Mouse (Mus musculus): Measurements from ENCODE around the gene Lrrc8c. TPM values are rescaled to one million over a fixed set of nuclear protein-coding genes. Genes with fewer than 3 reads are reported as not detected.

Lrrc8c gene
- total and polyA plus RNA-seq, 3 experiments: 10.1 to 70.0 (median 50.6) TPM

GRCm38 (mm10) chr5:105654237-105655063 lies 135.3 kb downstream of the Lrrc8c start:
- ATAC-seq (ENCODE audit: extremely low read depth, insufficient number of reproducible peaks, low FRiP score, poor library complexity, severe bottlenecking): peak; percentile 62
- peaks cover 16% of the 10 kb centered on the region for H3K4me1 ChIP-seq (ENCODE audit: insufficient read depth, low read depth, low read length)

GRCm38 (mm10) chr5:105655100-105655734 lies 136.0 kb downstream of the Lrrc8c start:
- Histone ChIP-seq H3K36me3 (replicated peaks) (no peaks in the 10 kb centered on the region), H3K9me3 (replicated peaks) (no peaks in the 10 kb centered on the region), H3K27me3 (ENCODE audit: insufficient read depth, low read length) (peaks cover 9% of the 10 kb centered on the region), H3K4me3 (ENCODE audit: low read depth, low read length) (no peak overlapping the region), H3K4me1 (ENCODE audit: insufficient read depth, low read depth, low read length) (peaks cover 16% of the 10 kb centered on the region)
- DNase-seq (ENCODE audit: low spot score) (no peak), ATAC-seq (ENCODE audit: extremely low read depth, insufficient number of reproducible peaks, low FRiP score, poor library complexity, severe bottlenecking) (no peak)
- TF ChIP-seq CTCF (IDR thresholded peaks at IDR 0.05; ENCODE audit: low read depth, low read length) (no peak), POLR2AphosphoS5 (IDR thresholded peaks at IDR 0.05; ENCODE audit: insufficient replicate concordance, low read depth, low read length) (no peak), TAL1 (conservative IDR thresholded peaks at IDR 0.05; ENCODE audit: low read depth, low read length) (no peak), GATA1 (IDR thresholded peaks at IDR 0.05; ENCODE audit: borderline replicate concordance, low read length) (no peak), GATA2 (IDR thresholded peaks at IDR 0.05; ENCODE audit: borderline replicate concordance, low read depth, low read length) (no peak)

More at GRCm38 (mm10) chr5:105654237-105655063, 135.3 kb downstream of the Lrrc8c start:
- H3K36me3 ChIP-seq (replicated peaks): no peaks in the 10 kb centered on the region
- TF ChIP-seq GATA1 (IDR thresholded peaks at IDR 0.05; ENCODE audit: borderline replicate concordance, low read length) (no peak), CTCF (IDR thresholded peaks at IDR 0.05; ENCODE audit: low read depth, low read length) (peak; percentile 96)
- peak; percentile 63 for DNase-seq (ENCODE audit: low spot score)
- no peak overlapping the region for H3K4me3 ChIP-seq (ENCODE audit: low read depth, low read length)
- peaks cover 14% of the 10 kb centered on the region for H3K27me3 ChIP-seq (ENCODE audit: insufficient read depth, low read length)
- no peaks in the 10 kb centered on the region for H3K9me3 ChIP-seq (replicated peaks)

GRCm38 (mm10) chr5:105661894-105662293 lies 142.7 kb downstream of the Lrrc8c start:
- ATAC-seq (ENCODE audit: extremely low read depth, insufficient number of reproducible peaks, low FRiP score, poor library complexity, severe bottlenecking) (no peak), DNase-seq (ENCODE audit: low spot score) (no peak)
- no peaks in the 10 kb centered on the region for H3K36me3 ChIP-seq (replicated peaks)
- H3K4me1 ChIP-seq (ENCODE audit: insufficient read depth, low read depth, low read length): no peaks in the 10 kb centered on the region
- no peaks in the 10 kb centered on the region for H3K9me3 ChIP-seq (replicated peaks)
- TF ChIP-seq GATA1 (IDR thresholded peaks at IDR 0.05; ENCODE audit: borderline replicate concordance, low read length) (no peak), TAL1 (conservative IDR thresholded peaks at IDR 0.05; ENCODE audit: low read depth, low read length) (no peak), POLR2AphosphoS5 (IDR thresholded peaks at IDR 0.05; ENCODE audit: insufficient replicate concordance, low read depth, low read length) (no peak), CTCF (IDR thresholded peaks at IDR 0.05; ENCODE audit: low read depth, low read length) (no peak), GATA2 (IDR thresholded peaks at IDR 0.05; ENCODE audit: borderline replicate concordance, low read depth, low read length) (no peak)
- peaks cover 6% of the 10 kb centered on the region for H3K27me3 ChIP-seq (ENCODE audit: insufficient read depth, low read length)
- no peak overlapping the region for H3K4me3 ChIP-seq (ENCODE audit: low read depth, low read length)

Other genes starting within 250 kb of the Lrrc8c start
- gene Gm43302, start 225.7 kb upstream of the Lrrc8c start, total RNA-seq (2014; fragmentation: Nextera tagmentation): not detected in 2 replicates
- under 0.01 and 0.12 TPM in 2 replicates for gene Gm43302, start 225.7 kb upstream of the Lrrc8c start, total RNA-seq (2017)
- not detected in 2 replicates for gene Gm43302, start 225.7 kb upstream of the Lrrc8c start, polyA plus RNA-seq (2012)
- not detected in 2 replicates for gene Gbp6, start 225.7 kb upstream of the Lrrc8c start, total RNA-seq (2014; fragmentation: Nextera tagmentation)
- 0.16 TPM in 1 of 2 replicates, not detected in the other for gene Gbp6, start 225.7 kb upstream of the Lrrc8c start, total RNA-seq (2017)
- gene Gbp6, start 225.7 kb upstream of the Lrrc8c start, polyA plus RNA-seq (2012): not detected in 2 replicates
- gene Lrrc8b, start 103.6 kb upstream of the Lrrc8c start, total RNA-seq (2014; fragmentation: Nextera tagmentation): 55.3 and 57.0 TPM in 2 replicates
- gene Lrrc8b, start 103.6 kb upstream of the Lrrc8c start, total RNA-seq (2017): 17.0 and 18.0 TPM in 2 replicates
- gene Lrrc8b, start 103.6 kb upstream of the Lrrc8c start, polyA plus RNA-seq (2012): 3.9 and 6.4 TPM in 2 replicates
- 0.23 and 0.73 TPM in 2 replicates for gene Lrrc8d, start 180.6 kb downstream of the Lrrc8c start, total RNA-seq (2014; fragmentation: Nextera tagmentation)
- gene Lrrc8d, start 180.6 kb downstream of the Lrrc8c start, total RNA-seq (2017): 0.23 and 0.38 TPM in 2 replicates
- not detected in 2 replicates for gene Lrrc8d, start 180.6 kb downstream of the Lrrc8c start, polyA plus RNA-seq (2012)

All from G1E (cell line).